Mouse (Mus musculus): ENCODE data around the gene Tfcp2l1.

Tfcp2l1 gene

DNA sequence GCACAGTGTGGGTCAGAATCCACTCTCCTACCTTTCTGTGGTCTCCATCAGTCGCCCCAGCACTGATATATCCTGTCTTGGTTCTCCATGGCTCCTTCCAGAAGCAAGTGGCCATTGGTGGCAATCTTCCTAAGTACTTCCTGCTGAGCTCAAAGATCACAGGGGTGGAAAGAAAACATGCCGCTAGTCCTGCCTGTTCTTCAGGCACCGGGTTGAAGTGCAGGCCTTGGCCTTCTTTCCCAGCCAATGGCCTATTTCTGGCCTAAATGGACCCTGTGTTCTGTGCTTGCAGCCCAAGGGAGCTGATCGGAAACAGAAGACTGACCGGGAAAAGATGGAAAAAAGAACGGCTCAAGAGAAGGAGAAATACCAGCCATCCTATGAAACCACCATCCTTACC lies 31.0 kb downstream of the Tfcp2l1 start:
- no peak for DNase-seq (ENCODE audit: low read depth)

DNA sequence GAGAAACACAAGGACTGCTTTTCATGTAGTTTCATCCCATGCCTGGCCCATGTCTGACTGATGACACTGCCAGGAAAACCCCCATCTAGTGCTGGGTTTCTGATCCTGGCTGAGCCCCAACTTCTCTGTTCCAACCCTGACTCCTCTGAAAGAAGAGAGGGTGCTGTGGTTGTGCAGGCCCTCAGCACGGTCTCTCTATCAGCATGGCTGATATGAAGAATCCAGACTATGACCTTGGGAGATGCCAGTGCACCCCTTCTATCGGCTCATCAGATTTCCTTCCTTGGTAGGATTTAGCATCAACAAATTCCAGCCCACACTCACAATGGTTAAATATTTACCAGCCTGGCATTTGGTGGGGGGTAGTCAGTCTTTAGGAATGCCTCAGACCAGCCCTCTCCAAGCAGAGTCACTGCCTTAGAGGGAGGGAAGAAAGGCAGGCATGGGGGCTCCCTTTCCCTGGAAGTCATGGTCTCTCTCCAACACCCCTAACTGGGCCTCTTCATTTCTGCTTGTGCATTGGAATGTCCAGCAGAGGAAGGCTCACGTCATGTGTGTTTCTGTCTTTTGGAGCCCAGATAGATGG lies 33.2 kb downstream of the Tfcp2l1 start:
- no peak for DNase-seq (ENCODE audit: low read depth)

- DNase-seq (ENCODE audit: low read depth), result no peak
Observed at GRCm38 (mm10) chr1:118663062-118663461, 35.3 kb downstream of the Tfcp2l1 start.

GRCm38 (mm10) chr1:118667536-118667935 lies 39.8 kb downstream of the Tfcp2l1 start:
- no peak for DNase-seq (ENCODE audit: low read depth)

DNA sequence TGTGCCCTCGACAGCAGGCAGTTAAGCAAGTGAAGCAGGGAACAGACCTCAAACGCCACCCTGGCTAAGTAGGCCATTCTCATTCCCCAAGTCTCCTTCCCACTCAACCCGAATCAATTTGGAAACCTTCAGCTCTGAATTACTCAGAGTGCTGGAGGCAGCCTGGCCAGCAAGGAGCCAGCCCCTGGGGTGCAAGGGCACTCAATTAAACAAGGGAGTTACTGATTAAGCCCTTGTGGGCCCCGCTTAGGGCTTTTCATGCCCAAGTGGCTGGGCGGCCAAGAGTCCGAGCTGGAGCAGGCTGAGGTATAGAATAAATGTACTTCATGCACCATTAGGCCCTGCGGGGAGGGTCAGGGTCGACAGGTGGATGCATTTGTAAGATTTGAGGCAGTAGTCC lies 44.5 kb downstream of the Tfcp2l1 start:
- DNase-seq (ENCODE audit: low read depth), result no peak

- DNase-seq (ENCODE audit: low read depth), result no peak
Observed at GRCm38 (mm10) chr1:118674176-118674575, 46.4 kb downstream of the Tfcp2l1 start.

GRCm38 (mm10) chr1:118681980-118682379 lies 54.2 kb downstream of the Tfcp2l1 start:
- no peak for DNase-seq (ENCODE audit: low read depth)

DNA sequence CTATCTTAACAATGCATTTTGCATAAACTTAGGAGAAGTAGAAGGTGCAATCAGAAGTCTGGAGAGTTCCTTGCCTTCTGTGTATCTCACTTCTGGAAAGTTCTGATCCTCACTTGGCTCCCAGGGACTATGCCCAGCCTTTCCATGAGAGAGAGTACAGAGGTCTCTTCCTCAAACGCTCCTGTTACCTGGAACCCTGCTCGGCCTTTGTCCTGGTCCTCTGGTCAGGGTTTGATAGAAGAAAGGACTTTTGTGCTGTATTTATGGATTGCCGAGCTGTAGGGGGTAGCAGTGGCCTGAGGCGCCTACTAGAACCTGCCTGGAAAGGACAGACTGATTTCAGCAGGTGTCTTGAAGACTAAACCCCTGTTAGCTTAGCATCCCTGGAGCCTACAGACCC lies 55.9 kb downstream of the Tfcp2l1 start:
- no peak for DNase-seq (ENCODE audit: low read depth)

- DNase-seq (ENCODE audit: low read depth), result no peak
Observed at GRCm38 (mm10) chr1:118687726-118688125, 60.0 kb downstream of the Tfcp2l1 start.

DNA sequence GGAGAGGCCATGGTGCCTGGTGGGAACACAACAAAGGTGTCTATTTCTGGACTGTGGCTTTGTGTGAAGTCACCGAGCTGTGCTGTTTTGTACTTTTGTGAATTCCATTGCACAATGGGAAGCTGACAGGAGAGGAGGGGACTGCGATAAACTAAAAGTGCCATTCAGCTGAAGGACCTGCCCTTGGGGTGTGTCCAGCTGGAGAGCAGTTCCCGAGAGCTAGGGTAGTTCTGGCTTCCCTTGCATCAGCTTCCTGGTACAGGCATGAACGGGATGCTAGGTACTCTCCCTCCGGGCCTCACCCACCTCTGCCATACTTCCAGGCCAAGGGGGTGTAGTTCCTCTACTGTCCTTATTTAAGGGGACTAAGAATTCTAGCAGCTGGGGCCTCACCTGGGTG lies 62.1 kb downstream of the Tfcp2l1 start:
- no peak for DNase-seq (ENCODE audit: low read depth)

DNA sequence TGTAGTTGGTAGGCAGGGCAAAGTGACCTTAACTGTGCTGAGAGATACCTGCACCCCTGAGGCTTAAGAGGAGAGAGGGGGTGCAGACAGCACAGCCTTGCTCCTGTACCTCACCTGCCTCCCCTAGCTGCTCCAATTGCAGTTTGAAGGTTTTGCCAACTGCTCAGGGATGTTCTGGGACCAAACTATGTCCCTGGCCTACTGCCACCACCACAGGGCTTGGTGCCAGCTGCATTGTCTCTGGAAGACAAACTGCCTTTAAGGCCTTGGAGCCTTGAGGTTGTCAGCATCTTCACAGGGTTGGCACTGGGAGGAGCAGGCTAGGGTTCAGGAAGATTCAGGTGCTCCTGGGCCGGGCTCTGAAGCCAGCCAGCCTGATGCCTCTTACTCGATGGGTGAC lies 66.7 kb downstream of the Tfcp2l1 start:
- DNase-seq (ENCODE audit: low read depth), result no peak

- no peak for DNase-seq (ENCODE audit: low read depth)
Observed at GRCm38 (mm10) chr1:118697906-118698305, 70.2 kb downstream of the Tfcp2l1 start.

DNA sequence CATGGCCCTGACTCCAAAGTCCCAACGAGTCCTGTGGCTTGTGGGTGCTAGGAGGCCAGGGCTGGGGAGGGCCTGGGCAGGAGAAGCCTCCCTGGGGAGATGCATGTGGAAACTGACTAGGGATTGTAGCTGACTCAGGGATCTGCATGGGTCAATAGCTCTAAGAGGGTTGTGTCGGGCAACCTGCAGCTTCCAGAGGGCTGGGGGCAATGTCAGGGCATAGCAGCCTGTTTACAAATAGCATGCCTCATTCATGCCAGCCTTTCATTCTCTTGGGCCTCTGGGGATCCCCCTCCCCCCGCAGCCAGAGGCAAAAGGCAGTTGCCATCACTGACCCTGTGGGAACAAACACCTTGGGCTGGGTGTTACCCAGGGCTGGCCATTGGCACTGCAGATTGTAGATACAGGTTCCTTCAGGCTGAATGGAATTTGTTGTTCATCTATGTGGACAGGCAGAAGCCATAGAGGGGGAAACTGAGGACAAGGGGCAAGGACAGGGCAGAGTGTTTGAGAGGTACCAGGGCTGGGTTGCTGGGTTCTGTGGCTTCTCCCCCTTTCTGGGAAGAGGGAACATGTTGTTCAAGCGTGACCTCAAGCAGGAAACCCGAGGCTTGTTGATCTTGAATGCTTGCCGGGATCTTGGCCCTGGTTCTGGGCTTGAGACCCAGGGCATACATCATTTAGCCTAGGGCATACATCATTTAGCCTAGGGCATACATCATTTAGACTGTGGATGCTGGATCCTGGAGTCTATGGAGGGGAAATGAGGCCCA lies 71.6 kb downstream of the Tfcp2l1 start:
- DNase-seq (ENCODE audit: low read depth), result no peak

GRCm38 (mm10) chr1:118699961-118700360 lies 72.2 kb downstream of the Tfcp2l1 start:
- DNase-seq (ENCODE audit: low read depth), result no peak

DNA sequence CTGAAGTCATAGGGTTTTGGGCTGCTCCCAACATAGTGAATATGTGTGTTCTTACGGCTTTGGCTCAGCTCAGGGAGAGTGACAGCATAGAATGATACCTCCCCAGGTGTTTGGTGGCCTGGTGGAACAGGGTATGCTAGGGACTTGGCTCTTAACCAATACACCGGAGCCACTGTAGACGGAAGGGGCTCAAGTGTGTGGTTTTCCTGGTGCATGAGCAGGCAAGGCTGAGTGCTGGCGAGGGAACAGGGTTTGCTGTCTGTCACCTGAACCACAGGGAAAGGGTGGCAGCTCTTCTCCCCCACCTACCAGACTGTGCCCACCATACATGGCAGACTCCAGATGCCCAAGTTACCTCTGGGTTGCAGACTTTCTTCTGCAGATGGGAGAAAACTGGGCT lies 83.9 kb downstream of the Tfcp2l1 start:
- DNase-seq (ENCODE audit: low read depth), result no peak

DNA sequence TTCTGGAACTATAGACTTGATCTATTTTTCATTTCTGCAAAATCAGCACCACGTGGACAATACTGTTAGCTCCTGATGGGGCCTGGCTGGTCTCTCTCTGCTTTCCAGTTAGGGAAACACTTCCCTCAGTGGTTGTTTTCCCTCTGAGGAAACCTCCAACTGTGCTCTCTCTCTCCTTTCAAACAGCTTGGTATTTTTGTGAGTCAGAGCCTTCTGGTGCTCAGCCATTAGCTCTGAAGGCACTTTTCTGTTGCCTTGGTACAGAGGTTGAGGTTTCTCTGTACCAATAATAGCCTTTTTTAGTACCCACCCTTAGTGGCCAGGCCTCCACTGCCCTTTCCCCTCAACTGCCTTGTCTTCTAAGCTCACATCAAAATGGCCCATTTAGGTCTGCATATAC lies 88.5 kb downstream of the Tfcp2l1 start:
- no peak for DNase-seq (ENCODE audit: low read depth)

- DNase-seq (ENCODE audit: low read depth), result no peak
Observed at GRCm38 (mm10) chr1:118718055-118718454, 90.3 kb downstream of the Tfcp2l1 start.

DNA sequence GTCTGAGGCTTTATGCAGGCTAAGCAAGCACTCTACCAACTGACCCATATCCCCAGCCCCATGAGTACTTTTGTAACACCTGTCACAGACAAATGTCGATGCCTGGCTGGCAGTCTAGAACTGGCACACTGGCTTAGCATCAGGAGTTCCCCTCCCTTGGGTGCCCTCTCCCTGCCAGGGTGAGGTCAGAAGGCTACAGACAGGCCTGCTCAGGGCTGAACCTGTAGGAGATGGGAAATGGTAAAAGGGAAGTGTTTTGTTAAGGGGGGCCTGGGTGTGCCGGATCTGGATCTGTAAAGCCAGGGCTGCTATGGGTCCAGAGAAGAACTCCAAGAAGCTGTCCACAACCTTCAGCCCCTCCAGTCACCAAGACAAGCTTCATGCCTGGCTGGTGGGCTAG lies 92.0 kb downstream of the Tfcp2l1 start:
- no peak for DNase-seq (ENCODE audit: low read depth)

DNA sequence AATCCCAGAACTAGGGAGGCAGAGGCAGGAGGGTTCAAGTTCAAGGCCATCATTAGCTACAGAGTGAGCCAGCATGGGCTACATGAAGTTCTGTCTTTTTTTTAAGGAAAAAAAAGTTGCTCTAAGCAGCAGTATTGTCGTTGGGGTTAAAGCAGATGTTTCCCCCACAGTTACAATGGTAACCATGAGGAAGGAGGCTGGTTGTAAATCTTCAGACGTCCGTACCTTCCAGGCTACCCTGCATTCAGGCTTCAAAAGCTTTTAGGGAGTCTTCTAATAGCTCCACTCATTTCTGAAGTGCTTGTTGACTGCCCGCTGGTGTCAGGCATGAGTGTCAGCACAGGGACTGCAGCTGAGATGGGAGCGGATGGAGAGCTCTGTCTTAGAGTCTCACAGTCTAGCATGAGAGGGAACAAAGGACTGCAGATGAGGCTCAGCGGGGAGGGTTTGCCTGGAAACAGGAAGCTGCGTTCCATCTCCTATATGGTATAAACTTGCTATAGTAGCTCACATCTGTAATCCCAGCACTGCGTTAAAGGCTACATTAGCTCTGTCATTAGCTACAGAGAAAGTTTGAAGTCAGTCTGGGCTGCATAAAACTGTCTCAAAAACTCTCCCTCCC lies 92.8 kb downstream of the Tfcp2l1 start:
- no peak for DNase-seq (ENCODE audit: low read depth)

DNA sequence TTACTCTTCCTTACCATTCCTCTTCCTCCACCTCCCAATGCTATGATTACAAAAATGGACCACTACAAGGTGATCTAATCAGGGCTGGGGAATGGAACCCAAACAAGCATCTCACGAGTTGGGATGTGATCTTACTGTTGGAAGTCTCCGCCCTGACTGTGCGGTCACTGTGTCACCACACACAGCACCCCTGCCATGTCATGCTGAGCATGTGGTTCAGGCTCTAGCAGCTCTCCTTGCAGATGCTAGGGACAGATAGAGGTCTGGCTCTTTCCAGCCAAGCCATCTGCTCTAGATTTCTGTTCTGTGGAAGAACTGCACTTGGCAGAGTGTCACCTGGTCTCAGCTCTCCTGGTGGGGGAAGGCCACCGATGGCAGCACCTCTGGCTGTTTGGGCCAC lies 99.3 kb downstream of the Tfcp2l1 start:
- no peak for DNase-seq (ENCODE audit: low read depth)

GRCm38 (mm10) chr1:118728796-118729195 lies 101.1 kb downstream of the Tfcp2l1 start:
- no peak for DNase-seq (ENCODE audit: low read depth)
